Mouse (Mus musculus): ENCODE measurements at regions not wholly inside any gene's neighbourhood (a gene's known extent, or its start where the extent isn't known, plus 50 kb on each side); places are given as distances from the start of the nearest gene placed in this dataset.

- TF ChIP-seq EP300 (IDR thresholded peaks at IDR 0.05; ENCODE audit: insufficient read depth, low read depth, low read length) (no peak), CTCF (IDR thresholded peaks at IDR 0.05) (no peak)
These were observed 154.2 kb upstream of the Pdzrn3 start for GRCm38 (mm10) chr6:101531914-101532313.
